Mouse (Mus musculus): ENCODE measurements around the gene Nek1. TPM values are rescaled to one million over a fixed set of nuclear protein-coding genes. Genes with fewer than 3 reads are reported as not detected.
A peak's percentile ranks its signal among the peaks of the same experiment; 100 is the strongest.

Nek1 gene
- polyA plus RNA-seq, 1 experiment from 2014 or later = 27.7 TPM

GRCm38 (mm10) chr8:61127299-61127861 lies 134.4 kb downstream of the Nek1 start:
- Histone ChIP-seq H3K9ac (no peak overlapping the region), H3K27ac (no peak overlapping the region), H3K4me1 (replicated peaks) (no peaks in the 10 kb centered on the region), H3K36me3 (peaks cover 16% of the 10 kb centered on the region), H3K4me2 (no peak overlapping the region), H3K9me3 (no peaks in the 10 kb centered on the region), H3K27me3 (no peaks in the 10 kb centered on the region), H3K4me3 (no peak overlapping the region)
- 88% methylated on average over 2 of the region's 2 CpGs for WGBS
- no peak for ATAC-seq (ENCODE audit: low FRiP score)

GRCm38 (mm10) chr8:61132561-61133134 lies 139.7 kb downstream of the Nek1 start:
- Histone ChIP-seq H3K9me3 (0 out of 2 replicates have a peak, but pooled peaks cover 8% of the 10 kb centered on the region), H3K4me3 (no peak overlapping the region), H3K27ac (no peak overlapping the region), H3K9ac (no peak overlapping the region), H3K4me1 (replicated peaks) (no peaks in the 10 kb centered on the region), H3K4me2 (no peak overlapping the region), H3K27me3 (no peaks in the 10 kb centered on the region), H3K36me3 (no peaks in the 10 kb centered on the region)
- 91% methylated on average over 4 of the region's 4 CpGs for WGBS
- no peak for ATAC-seq (ENCODE audit: low FRiP score)

GRCm38 (mm10) chr8:61141869-61142268 lies 148.9 kb downstream of the Nek1 start:
- H3K4me2 ChIP-seq = no peak overlapping the region
- 49% methylated on average over 6 of the region's 6 CpGs for WGBS
- H3K9ac ChIP-seq = no peak overlapping the region
- H3K36me3 ChIP-seq = no peaks in the 10 kb centered on the region
- H3K4me3 ChIP-seq = no peak overlapping the region
- H3K27me3 ChIP-seq = no peaks in the 10 kb centered on the region
- H3K27ac ChIP-seq = no peak overlapping the region
- H3K4me1 ChIP-seq (replicated peaks) = no peaks in the 10 kb centered on the region
- ATAC-seq (ENCODE audit: low FRiP score) = no peak
- no peaks in the 10 kb centered on the region for H3K9me3 ChIP-seq

GRCm38 (mm10) chr8:61142302-61142701 lies 149.3 kb downstream of the Nek1 start:
- H3K4me1 ChIP-seq (replicated peaks) = no peaks in the 10 kb centered on the region
- H3K4me3 ChIP-seq = no peak overlapping the region
- H3K36me3 ChIP-seq = no peaks in the 10 kb centered on the region
- ATAC-seq (ENCODE audit: low FRiP score) = no peak
- no peak overlapping the region for H3K9ac ChIP-seq
- H3K9me3 ChIP-seq = no peaks in the 10 kb centered on the region
- 40% methylated on average over 3 of the region's 3 CpGs for WGBS
- no peaks in the 10 kb centered on the region for H3K27me3 ChIP-seq
- no peak overlapping the region for H3K27ac ChIP-seq
- no peak overlapping the region for H3K4me2 ChIP-seq

- H3K9me3 ChIP-seq = no peaks in the 10 kb centered on the region
- H3K27ac ChIP-seq = no peak overlapping the region
- no peak overlapping the region for H3K4me3 ChIP-seq
- H3K36me3 ChIP-seq = no peaks in the 10 kb centered on the region
- H3K27me3 ChIP-seq = no peaks in the 10 kb centered on the region
- H3K4me1 ChIP-seq (replicated peaks) = no peaks in the 10 kb centered on the region
- H3K9ac ChIP-seq = no peak overlapping the region
- no peak overlapping the region for H3K4me2 ChIP-seq
- ATAC-seq (ENCODE audit: low FRiP score) = no peak
Observed at GRCm38 (mm10) chr8:61142845-61143244, 149.8 kb downstream of the Nek1 start.

GRCm38 (mm10) chr8:61148728-61149127 lies 155.7 kb downstream of the Nek1 start:
- Histone ChIP-seq H3K4me2 (no peak overlapping the region), H3K4me3 (no peak overlapping the region), H3K9me3 (no peaks in the 10 kb centered on the region), H3K36me3 (no peaks in the 10 kb centered on the region), H3K4me1 (replicated peaks) (0 out of 2 replicates have a peak, but pooled peaks cover 3% of the 10 kb centered on the region), H3K9ac (no peak overlapping the region), H3K27me3 (no peaks in the 10 kb centered on the region), H3K27ac (no peak overlapping the region)
- ATAC-seq (ENCODE audit: low FRiP score) = peak; percentile 72
- 42% methylated on average over 5 of the region's 5 CpGs for WGBS

GRCm38 (mm10) chr8:61150596-61150995 lies 157.6 kb downstream of the Nek1 start:
- ATAC-seq (ENCODE audit: low FRiP score) = no peak
- H3K9ac ChIP-seq = no peak overlapping the region
- H3K27ac ChIP-seq = no peak overlapping the region
- H3K27me3 ChIP-seq = no peaks in the 10 kb centered on the region
- H3K36me3 ChIP-seq = no peaks in the 10 kb centered on the region
- no peaks in the 10 kb centered on the region for H3K9me3 ChIP-seq
- 77% methylated on average over 4 of the region's 4 CpGs for WGBS
- no peak overlapping the region for H3K4me3 ChIP-seq
- H3K4me1 ChIP-seq (replicated peaks) = 0 out of 2 replicates have a peak, but pooled peaks cover 3% of the 10 kb centered on the region
- no peak overlapping the region for H3K4me2 ChIP-seq

GRCm38 (mm10) chr8:61156406-61156805 lies 163.4 kb downstream of the Nek1 start:
- no peak overlapping the region for H3K9ac ChIP-seq
- WGBS = 57% methylated on average over 1 of the region's 1 CpGs
- no peak overlapping the region for H3K4me3 ChIP-seq
- ATAC-seq (ENCODE audit: low FRiP score) = no peak
- H3K4me2 ChIP-seq = no peak overlapping the region
- H3K36me3 ChIP-seq = no peaks in the 10 kb centered on the region
- no peaks in the 10 kb centered on the region for H3K4me1 ChIP-seq (replicated peaks)
- H3K9me3 ChIP-seq = no peaks in the 10 kb centered on the region
- no peak overlapping the region for H3K27ac ChIP-seq
- no peaks in the 10 kb centered on the region for H3K27me3 ChIP-seq

- Histone ChIP-seq H3K27me3 (no peaks in the 10 kb centered on the region), H3K9me3 (no peaks in the 10 kb centered on the region), H3K4me3 (no peak overlapping the region), H3K27ac (no peak overlapping the region), H3K4me1 (replicated peaks) (no peaks in the 10 kb centered on the region), H3K36me3 (no peaks in the 10 kb centered on the region), H3K9ac (no peak overlapping the region), H3K4me2 (no peak overlapping the region)
- WGBS = 86% methylated on average over 3 of the region's 3 CpGs
- no peak for ATAC-seq (ENCODE audit: low FRiP score)
Observed at GRCm38 (mm10) chr8:61158540-61158939, 165.5 kb downstream of the Nek1 start.

GRCm38 (mm10) chr8:61161461-61162185 lies 168.6 kb downstream of the Nek1 start:
- Histone ChIP-seq H3K36me3 (no peaks in the 10 kb centered on the region), H3K4me2 (no peak overlapping the region), H3K9ac (no peak overlapping the region), H3K27ac (no peak overlapping the region), H3K9me3 (no peaks in the 10 kb centered on the region), H3K4me3 (no peak overlapping the region), H3K27me3 (no peaks in the 10 kb centered on the region), H3K4me1 (replicated peaks) (no peaks in the 10 kb centered on the region)
- 0 out of 2 replicates have a peak, but pooled peaks have one; percentile 32 for ATAC-seq (ENCODE audit: low FRiP score)
- WGBS = 88% methylated on average over 6 of the region's 6 CpGs

GRCm38 (mm10) chr8:61162186-61162566 lies 169.2 kb downstream of the Nek1 start:
- H3K4me3 ChIP-seq = no peak overlapping the region
- H3K27ac ChIP-seq = no peak overlapping the region
- no peaks in the 10 kb centered on the region for H3K27me3 ChIP-seq
- no peaks in the 10 kb centered on the region for H3K9me3 ChIP-seq
- 55% methylated on average over 1 of the region's 1 CpGs for WGBS
- no peaks in the 10 kb centered on the region for H3K4me1 ChIP-seq (replicated peaks)
- H3K9ac ChIP-seq = no peak overlapping the region
- H3K4me2 ChIP-seq = no peak overlapping the region
- ATAC-seq (ENCODE audit: low FRiP score) = no peak
- H3K36me3 ChIP-seq = no peaks in the 10 kb centered on the region

GRCm38 (mm10) chr8:61171546-61171945 lies 178.6 kb downstream of the Nek1 start:
- no peak for ATAC-seq (ENCODE audit: low FRiP score)
- no peaks in the 10 kb centered on the region for H3K27me3 ChIP-seq
- H3K4me2 ChIP-seq = no peak overlapping the region
- WGBS = 81% methylated on average over 3 of the region's 3 CpGs
- H3K4me3 ChIP-seq = no peak overlapping the region
- H3K36me3 ChIP-seq = no peaks in the 10 kb centered on the region
- peaks cover 5% of the 10 kb centered on the region for H3K4me1 ChIP-seq (replicated peaks)
- H3K9me3 ChIP-seq = no peaks in the 10 kb centered on the region
- H3K9ac ChIP-seq = no peak overlapping the region
- no peak overlapping the region for H3K27ac ChIP-seq
